Mouse (Mus musculus): ENCODE measurements at regions not wholly inside any gene's neighbourhood (a gene's known extent, or its start where the extent isn't known, plus 50 kb on each side); places are given as distances from the start of the nearest gene placed in this dataset.

DNA sequence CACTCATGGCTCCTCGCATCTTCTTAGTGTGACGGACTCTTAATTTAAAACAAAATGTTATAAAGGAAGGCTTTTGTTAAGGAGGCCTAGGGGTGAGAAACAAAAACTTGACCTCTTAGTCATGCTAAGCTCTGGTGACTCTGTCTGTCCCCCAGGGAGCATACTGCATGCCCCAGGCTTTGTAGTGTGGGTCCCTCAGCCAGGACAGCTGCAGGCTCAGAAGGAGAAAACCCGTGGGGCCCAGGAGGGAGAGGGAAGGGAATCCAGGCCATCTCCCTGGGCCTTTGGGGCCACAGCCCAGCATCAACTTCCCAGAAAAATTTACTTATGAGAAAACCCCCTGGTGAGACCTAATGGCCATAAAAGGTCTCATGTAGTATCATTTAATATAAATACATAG lies 451.8 kb upstream of the Gulo start:
- TF ChIP-seq EP300 (IDR thresholded peaks at IDR 0.05), result no peak
- TF ChIP-seq CTCF (IDR thresholded peaks at IDR 0.05), result no peak
